Mouse (Mus musculus) C2C12 (cell line): ENCODE measurements around the gene Zcchc4. TPM values are rescaled to one million over a fixed set of nuclear protein-coding genes. Genes with fewer than 3 reads are reported as not detected.

ENCODE experiments used
- H3K27me3 ChIP-seq: one replicate; pipeline ENCODE4 v1.6.1; 2011; ENCODE audit not compliant: control insufficient read depth, insufficient read depth, insufficient read length
- H3K36me3 ChIP-seq: one replicate; pipeline ENCODE4 v1.6.1; 2011; ENCODE audit not compliant: control insufficient read depth, insufficient read depth
- H3K4me3 ChIP-seq: one replicate; pipeline ENCODE4 v1.5.1; 2011; ENCODE audit warnings: mild to moderate bottlenecking, control low read depth; ENCODE audit not compliant: poor library complexity, insufficient read depth, severe bottlenecking
- H3K79me2 ChIP-seq: one replicate; pipeline ENCODE4 v1.6.1; 2011; ENCODE audit not compliant: control insufficient read depth, insufficient read depth
- H3K79me3 ChIP-seq: one replicate; pipeline ENCODE4 v1.6.1; 2011; ENCODE audit warnings: low read depth, control low read depth
- H3ac ChIP-seq: one replicate; pipeline ENCODE3; 2011; ENCODE audit warnings: low read depth; ENCODE audit not compliant: control insufficient read depth, insufficient read length
- CEBPB ChIP-seq: IDR thresholded peaks from one replicate; pipeline ENCODE4 v1.6.1; 2011; ENCODE audit warnings: low read depth, mild to moderate bottlenecking, control low read depth, moderate library complexity
- CTCF ChIP-seq: IDR thresholded peaks from one replicate; pipeline ENCODE4 v1.5.1; 2011; ENCODE audit not compliant: control insufficient read depth, insufficient read depth, insufficient read length
- FOSL1 ChIP-seq: IDR thresholded peaks from one replicate; pipeline ENCODE4 v1.8.0; 2011; ENCODE audit warnings: mild to moderate bottlenecking, low read length; ENCODE audit not compliant: poor library complexity, insufficient read depth, severe bottlenecking
- MAX ChIP-seq: IDR thresholded peaks from one replicate; pipeline ENCODE4 v1.6.1; 2011; ENCODE audit warnings: mild to moderate bottlenecking, control low read depth
- MYOD1 ChIP-seq: IDR thresholded peaks from one replicate; pipeline ENCODE4 v1.6.1; 2011; ENCODE audit warnings: low read depth; ENCODE audit not compliant: control insufficient read depth, insufficient read length
- MYOG ChIP-seq: IDR thresholded peaks from one replicate; pipeline ENCODE4 v1.6.1; 2011; ENCODE audit not compliant: control insufficient read depth, insufficient read length; ENCODE audit errors: extremely low read depth
- USF1 ChIP-seq: IDR thresholded peaks from one replicate; pipeline ENCODE4 v1.6.1; 2011; ENCODE audit warnings: low read depth, mild to moderate bottlenecking, control low read depth, moderate library complexity
- polyA plus RNA-seq: library from polyadenylated mRNA; unstranded; fragments of >200 nt; fragmentation: generic; extraction: Trizol; gene quantifications from one replicate; pipeline ENCODE4 v1.2.1, GENCODE M21; 2012; ENCODE audit warnings: missing spikeins

Gene Zcchc4
- polyA plus RNA-seq, 1 experiment = 9.7 TPM

DNA sequence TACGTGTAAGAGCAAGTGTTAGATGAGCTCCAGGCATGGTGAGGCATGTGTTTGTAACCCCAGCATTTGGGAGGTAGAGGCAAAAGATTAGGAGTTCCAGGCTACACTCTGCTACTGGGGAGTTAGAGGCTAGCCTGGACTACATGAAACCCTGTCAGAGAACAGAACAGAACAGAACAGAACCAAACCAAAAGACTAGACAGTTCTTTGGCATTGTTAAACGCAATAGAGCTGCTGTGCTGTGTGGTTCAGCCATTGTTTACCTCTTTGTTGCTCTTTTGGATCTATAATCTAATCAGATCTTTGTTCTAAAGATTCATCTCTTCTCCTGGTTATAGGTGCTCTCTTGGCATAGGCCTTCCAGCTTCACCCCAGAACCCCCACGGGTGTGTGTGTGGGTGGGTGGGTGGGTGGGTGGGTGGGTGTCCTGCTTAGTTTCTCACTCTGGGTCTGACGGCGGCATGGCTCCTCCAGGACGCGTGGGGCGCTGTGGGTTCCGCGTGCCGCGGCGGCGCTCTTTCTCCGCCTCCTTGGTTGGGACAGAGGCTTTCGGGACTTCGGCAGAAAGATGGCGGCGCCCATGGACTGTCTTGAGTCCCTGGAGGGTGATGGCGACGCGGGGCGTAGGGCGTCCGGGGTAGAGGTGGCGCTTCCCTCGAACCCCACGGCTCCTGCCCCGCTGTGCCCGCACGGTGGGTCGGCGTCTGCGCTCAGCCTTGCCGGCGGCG, 7.5 kb downstream of the Zcchc4 start:
- H3K27me3 ChIP-seq = no peaks in the 10 kb centered on the region
- H3K79me3 ChIP-seq = peaks cover 14% of the 10 kb centered on the region
- H3K79me2 ChIP-seq = peaks cover 35% of the 10 kb centered on the region
- TF ChIP-seq MYOD1 = no peak
- TF ChIP-seq CEBPB = no peak
- TF ChIP-seq CTCF = peak; percentile 91
- TF ChIP-seq MAX = no peak
- no peak for TF ChIP-seq FOSL1
- H3K4me3 ChIP-seq = peak overlapping the region; percentile 60
- H3K36me3 ChIP-seq = peaks cover 13% of the 10 kb centered on the region
- H3ac ChIP-seq = peak overlapping the region; percentile 87

DNA sequence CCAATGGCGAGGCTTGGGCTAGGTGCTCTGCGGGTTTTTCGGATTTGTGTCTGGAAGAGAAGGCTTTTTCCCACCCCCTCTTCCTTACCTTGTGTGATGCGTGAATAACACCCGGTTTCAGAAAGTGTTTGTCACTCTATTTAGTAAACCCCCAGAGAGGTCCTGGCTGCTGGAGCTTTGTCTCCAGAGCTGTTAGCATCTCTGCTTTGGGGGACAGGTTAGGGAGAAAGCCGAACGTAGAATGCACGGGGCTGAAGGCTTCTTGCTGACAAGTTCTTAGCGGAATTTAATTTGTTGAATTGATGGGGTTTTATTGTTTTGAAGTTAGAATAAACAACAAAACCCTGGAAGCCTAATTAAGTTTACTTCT, 8.0 kb downstream of the Zcchc4 start:
- peak overlapping the region; percentile 60 for H3K4me3 ChIP-seq
- peaks cover 19% of the 10 kb centered on the region for H3K79me3 ChIP-seq
- peak overlapping the region; percentile 87 for H3ac ChIP-seq
- H3K27me3 ChIP-seq = no peaks in the 10 kb centered on the region
- H3K79me2 ChIP-seq = peaks cover 41% of the 10 kb centered on the region
- H3K36me3 ChIP-seq = peaks cover 18% of the 10 kb centered on the region
- TF ChIP-seq MYOD1 (no peak), FOSL1 (no peak), USF1 (no peak), CTCF (no peak), CEBPB (no peak), MAX (no peak)

DNA sequence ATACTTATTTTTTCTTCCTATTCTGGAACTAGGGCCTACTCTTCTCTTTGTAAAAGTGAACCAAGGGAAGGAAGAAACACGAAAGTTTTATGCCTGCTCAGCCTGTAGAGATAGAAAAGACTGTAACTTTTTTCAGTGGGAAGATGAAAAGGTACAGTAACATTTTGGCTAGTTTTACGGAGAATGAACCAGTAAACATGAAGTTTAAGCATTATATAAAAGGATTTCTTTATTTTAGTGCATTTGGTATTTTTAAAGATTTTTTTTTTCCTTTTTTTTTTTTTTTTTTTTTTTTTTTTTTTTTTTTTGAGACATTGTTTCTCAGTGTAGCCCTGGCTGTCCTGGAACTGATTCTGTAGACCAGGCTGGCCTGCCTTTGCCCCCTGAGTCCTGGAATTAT, 8.7 kb downstream of the Zcchc4 start:
- peaks cover 25% of the 10 kb centered on the region for H3K79me3 ChIP-seq
- no peaks in the 10 kb centered on the region for H3K27me3 ChIP-seq
- peaks cover 24% of the 10 kb centered on the region for H3K36me3 ChIP-seq
- H3ac ChIP-seq = no peak overlapping the region
- H3K4me3 ChIP-seq = peak overlapping the region; percentile 60
- peaks cover 48% of the 10 kb centered on the region for H3K79me2 ChIP-seq
- TF ChIP-seq CTCF (no peak), FOSL1 (no peak), CEBPB (no peak), MYOD1 (no peak), MAX (no peak), USF1 (no peak), MYOG (no peak)

DNA sequence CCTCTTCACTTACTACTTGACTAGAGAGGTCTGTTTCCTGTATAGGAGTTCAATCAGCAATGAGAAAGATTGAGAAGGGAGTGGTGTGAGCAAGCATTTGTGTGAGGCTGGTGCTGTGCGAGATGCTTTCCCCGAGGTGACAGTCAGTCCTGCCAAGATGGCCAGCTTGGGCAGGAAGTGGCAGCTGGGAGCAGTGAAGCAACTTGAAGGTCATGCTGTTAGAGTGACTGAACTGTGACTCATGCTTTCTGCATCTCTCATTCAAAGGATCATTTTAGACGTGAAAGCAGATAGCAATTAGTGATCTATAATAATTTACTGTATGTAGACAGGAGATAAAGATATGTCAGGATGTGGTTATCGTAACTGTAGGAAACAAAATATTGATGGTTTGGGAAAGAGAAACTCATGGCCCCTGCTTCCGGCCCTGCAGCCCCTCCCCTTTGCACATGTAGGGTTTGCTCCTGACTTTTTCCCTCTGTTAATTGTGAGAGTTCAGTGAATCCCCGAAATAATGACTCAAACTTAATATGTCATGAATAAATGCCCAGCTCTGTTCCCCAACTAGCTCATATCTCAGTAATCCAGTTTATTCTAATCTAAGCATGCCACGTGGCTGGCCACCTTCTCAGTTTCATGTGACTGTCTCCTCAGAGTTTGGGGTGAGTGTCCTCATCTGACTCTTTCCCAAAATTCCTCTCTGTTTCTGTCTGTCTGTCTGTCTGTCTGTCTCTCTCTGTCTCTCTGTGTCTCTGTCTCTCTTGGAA, 11.5 kb downstream of the Zcchc4 start:
- Histone ChIP-seq H3K36me3 (peaks cover 35% of the 10 kb centered on the region), H3K27me3 (no peaks in the 10 kb centered on the region), H3ac (no peak overlapping the region), H3K4me3 (no peak overlapping the region), H3K79me3 (peaks cover 47% of the 10 kb centered on the region), H3K79me2 (peaks cover 76% of the 10 kb centered on the region)
- TF ChIP-seq MAX = peak; percentile 90
- TF ChIP-seq FOSL1 = peak; percentile 67
- peak; percentile 72 for TF ChIP-seq USF1
- no peak for TF ChIP-seq MYOG
- no peak for TF ChIP-seq CTCF
- peak; percentile 93 for TF ChIP-seq CEBPB
- peak; percentile 89 for TF ChIP-seq MYOD1

DNA sequence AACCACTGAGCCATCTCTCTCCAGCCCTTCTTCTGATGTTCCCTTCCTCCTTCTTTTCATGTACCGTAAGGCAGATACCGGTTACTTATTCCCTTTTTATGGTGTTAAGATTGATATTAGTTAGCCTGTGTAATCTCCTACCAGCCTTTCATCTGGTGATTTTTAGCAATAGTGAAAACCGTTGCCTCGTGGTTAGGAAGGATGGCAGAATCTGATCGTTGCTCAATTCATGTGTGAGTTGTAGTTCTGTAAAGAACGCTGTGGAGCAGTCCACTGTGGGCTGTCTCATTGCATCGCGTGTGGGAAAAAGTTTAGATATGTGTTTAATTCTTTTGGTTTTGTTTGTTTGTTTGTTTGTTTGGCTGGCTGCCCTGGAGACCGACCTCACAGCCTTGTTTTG, 18.0 kb downstream of the Zcchc4 start:
- Histone ChIP-seq H3K79me2 (peaks cover 65% of the 10 kb centered on the region), H3ac (no peak overlapping the region), H3K79me3 (peaks cover 47% of the 10 kb centered on the region), H3K27me3 (no peaks in the 10 kb centered on the region), H3K4me3 (no peak overlapping the region), H3K36me3 (peaks cover 38% of the 10 kb centered on the region)
- TF ChIP-seq MYOG = no peak
- no peak for TF ChIP-seq FOSL1
- TF ChIP-seq CTCF = no peak
- TF ChIP-seq CEBPB = no peak
- no peak for TF ChIP-seq MAX
- TF ChIP-seq USF1 = no peak
- TF ChIP-seq MYOD1 = no peak
